13 mouse cellular contexts compared by ENCODE assay signal in genomic region chr2:52406480-52406879, GRCm38 (mm10). TPM values are rescaled to one million over a fixed set of nuclear protein-coding genes. Genes with fewer than 3 reads are reported as not detected.
DNase-seq lines count a peak whose midpoint lies in the region; ATAC-seq and TF ChIP-seq lines count a peak whose summit lies in the region.
"Had no signal": no experiment of that assay in that cellular context is flagged by ENCODE, and none has a peak within 500 bp of the region (broad histone marks: within the 10 kb centered on the region; RNA-seq: fewer than 3 reads in every experiment).

No protein-coding gene starts in this region.

- no peaks in the 10 kb centered on the region for H3K4me1 ChIP-seq in liver, postnatal 0 days (ENCODE audit: insufficient read depth)
- H3K4me1 ChIP-seq in liver, embryonic 11.5 days (replicated peaks; ENCODE audit: control insufficient read depth, insufficient read depth, low read length), result no peaks in the 10 kb centered on the region
- H3K4me1 ChIP-seq in CH12.LX (ENCODE audit: control insufficient read depth in 1 of 2, insufficient read depth in 2 of 2), result peaks cover 0 to 11% of the 10 kb centered on the region in 2 experiments; a peak in 2 of 4 replicates

- H3K4me2 ChIP-seq in liver, postnatal 0 days (ENCODE audit: low read depth, low read length), result no peak overlapping the region
- H3K4me2 ChIP-seq in liver, embryonic 11.5 days, result no peak overlapping the region
- no peak overlapping the region for H3K4me2 ChIP-seq in CH12.LX (ENCODE audit: insufficient read depth, low read depth, poor library complexity, severe bottlenecking)

- H3K9me3 ChIP-seq in liver, postnatal 0 days (ENCODE audit: low read length), result peaks cover 3% of the 10 kb centered on the region; the same call in 1 of the 2 replicates
- peaks cover 21% of the 10 kb centered on the region for H3K9me3 ChIP-seq in liver, embryonic 11.5 days (ENCODE audit: control insufficient read depth, low read length)
- H3K9me3 ChIP-seq in CH12.LX (replicated peaks; ENCODE audit: low read length), result no peaks in the 10 kb centered on the region

- TF ChIP-seq POLR2A in CH12.LX (IDR thresholded peaks at IDR 0.05; ENCODE audit: low read depth, low read length), result no peak

- TF ChIP-seq CTCF in liver, postnatal 0 days (IDR thresholded peaks at IDR 0.05; ENCODE audit: low read depth), result peak; percentile 57
- TF ChIP-seq CTCF in CH12.LX (conservative IDR thresholded peaks at IDR 0.05 in 1 of 2, IDR thresholded peaks at IDR 0.05 in 1 of 2; ENCODE audit: low read depth in 2 of 2, low read length in 2 of 2), result peak in 1 of 2 experiments; percentile 72; a peak in 3 of 4 replicates

- H3K36me3 ChIP-seq in liver, postnatal 0 days (replicated peaks; ENCODE audit: insufficient read depth, low read length), result peaks cover 67% of the 10 kb centered on the region
- H3K36me3 ChIP-seq in liver, embryonic 11.5 days (ENCODE audit: control insufficient read depth, insufficient read depth, low read length), result peaks cover 43% of the 10 kb centered on the region
- peaks cover 43 to 83% of the 10 kb centered on the region in 2 experiments for H3K36me3 ChIP-seq in CH12.LX (replicated peaks in 1 of 2; ENCODE audit: control insufficient read depth in 1 of 2, insufficient read depth in 1 of 2, low read length in 1 of 2)

- no peak overlapping the region for H3K9ac ChIP-seq in liver, postnatal 0 days (replicated peaks)
- no peak overlapping the region for H3K9ac ChIP-seq in liver, embryonic 11.5 days (ENCODE audit: low read depth, low read length)
- H3K9ac ChIP-seq in CH12.LX (ENCODE audit: insufficient read depth, low read depth), result no peak overlapping the region

- no peak overlapping the region for H3K4me3 ChIP-seq in liver, postnatal 0 days (ENCODE audit: low read depth, low read length)
- H3K4me3 ChIP-seq in liver, embryonic 11.5 days (ENCODE audit: low read depth, low read length), result no peak overlapping the region
- H3K4me3 ChIP-seq in CH12.LX (replicated peaks in 1 of 3; ENCODE audit: low read depth in 2 of 3, low read length in 2 of 3, poor library complexity in 1 of 3), result no peak overlapping the region

- ATAC-seq in frontal cortex, adult (ENCODE audit: low TSS enrichment), result peak; percentile 76; the same call in 1 of the 2 replicates
- no peak for ATAC-seq in liver, postnatal 0 days
- no peak for ATAC-seq in liver, embryonic 11.5 days (replicated peaks; ENCODE audit: low FRiP score)

- dilution Hi-C loops in CH12.LX (cut with MboI; ENCODE audit: extremely low pct_ligation_motif_present, extremely low pct_unique_long_range_greater_than_20kb, low sequenced_read_pairs), result no loop called here

- no peaks in the 10 kb centered on the region for H3K27me3 ChIP-seq in liver, postnatal 0 days (ENCODE audit: insufficient read depth, low read length)
- no peaks in the 10 kb centered on the region for H3K27me3 ChIP-seq in liver, embryonic 11.5 days (replicated peaks; ENCODE audit: control insufficient read depth, insufficient read depth, low read length)
- no peaks in the 10 kb centered on the region for H3K27me3 ChIP-seq in CH12.LX (replicated peaks)

- no peaks in the 10 kb centered on the region for H3K79me2 ChIP-seq in CH12.LX (replicated peaks; ENCODE audit: control insufficient read depth, extremely low read depth, insufficient read depth, poor library complexity, severe bottlenecking)

- DNase-seq in frontal cortex, postnatal 14 days (ENCODE audit: low spot score in 2 of 2), result no peak
- DNase-seq in liver, postnatal 0 days, result no peak
- no peak for DNase-seq in liver, embryonic 11.5 days (ENCODE audit: low spot score)
- peak; percentile 45 for DNase-seq in CH12.LX (ENCODE audit: extremely low read depth)
- DNase-seq in lung, postnatal 10 days, result peak; percentile 12
- no peak for DNase-seq in adrenal gland, postnatal 25 days
- DNase-seq in testis, postnatal 10 days (ENCODE audit: low spot score), result no peak
- DNase-seq: adrenal gland, postnatal 10 days; cerebellum, adult 11-12 months; heart, adult 18-20 months; layer of hippocampus, postnatal 36 days; right cerebral cortex, postnatal 14 days had no signal

- no peak overlapping the region for H3K27ac ChIP-seq in liver, postnatal 0 days (ENCODE audit: low read depth)
- H3K27ac ChIP-seq in liver, embryonic 11.5 days (ENCODE audit: low read depth, low read length), result no peak overlapping the region
- no peak overlapping the region for H3K27ac ChIP-seq in CH12.LX (ENCODE audit: insufficient read depth, low read depth)

- TF ChIP-seq RAD21 in CH12.LX (IDR thresholded peaks at IDR 0.05; ENCODE audit: low read depth, low read length), result peak; percentile 72

- 67% methylated on average over 1 of the region's 1 CpGs for WGBS in liver, postnatal 0 days (ENCODE audit: insufficient replicate concordance)
- 93% methylated on average over 1 of the region's 1 CpGs for WGBS in liver, embryonic 11.5 days

- in situ Hi-C loops in CH12.LX (cut with MboI; ENCODE audit: low pct_ligation_motif_present, low pct_unique_long_range_greater_than_20kb, low sequenced_read_pairs), result loop anchor here (25.0 kb wide), 1 partner anchor 181 kb away; no protein-coding TSS in a partner anchor

- TF ChIP-seq EP300 in liver, postnatal 0 days (IDR thresholded peaks at IDR 0.05; ENCODE audit: low read depth), result no peak
- no peak for TF ChIP-seq EP300 in CH12.LX (IDR thresholded peaks at IDR 0.05; ENCODE audit: low read length)

TF ChIP-seq in CH12.LX, 34 proteins besides CTCF, POLR2A, EP300 and RAD21:
- peak; percentile 81 for TF ChIP-seq SMC3 (IDR thresholded peaks at IDR 0.05; ENCODE audit: low read depth, low read length)
- no peak for TF ChIP-seq POLR2AphosphoS2 (IDR thresholded peaks at IDR 0.05; ENCODE audit: low read depth, low read length)
- TF ChIP-seq ZC3H11A (IDR thresholded peaks at IDR 0.05; ENCODE audit: low read depth, low read length), result peak; percentile 32; the same call in 1 of the 2 replicates
- TF ChIP-seq NELFE (IDR thresholded peaks at IDR 0.05; ENCODE audit: low read depth, low read length), result no peak

RNA-seq across cellular contexts. Expression of gene Arl5a, which starts 18.2 kb away (rescaled TPM):
- polyA plus RNA-seq in liver, postnatal 0 days (2015; fragmentation: Nextera tagmentation; extraction: Ambion mirVana), result 17.2 and 21.9 TPM in 2 replicates
- 71.8 and 86.2 TPM in 2 replicates for polyA plus RNA-seq in liver, embryonic 11.5 days (2014; fragmentation: Nextera tagmentation; extraction: Ambion mirVana)
- total RNA-seq in CH12.LX (2012; rRNA removed) (16.3 and 17.8 TPM in 2 replicates), CH12.LX (2014; rRNA removed) (65.2 and 71.3 TPM in 2 replicates)
- polyA plus RNA-seq in CH12.LX (2012; ENCODE audit: insufficient read length, low read depth), result 34.7 and 36.0 TPM in 2 replicates
- total RNA-seq in adrenal gland, postnatal 25 days (2021), result 51.8 and 52.7 TPM in 2 replicates

RNA-seq across cellular contexts. Expression of gene Neb, which starts 28.2 kb away (rescaled TPM):
- 1.7 and 10.1 TPM in 2 replicates for polyA plus RNA-seq in liver, postnatal 0 days (2015; fragmentation: Nextera tagmentation; extraction: Ambion mirVana)
- 0.90 and 1.2 TPM in 2 replicates for polyA plus RNA-seq in liver, embryonic 11.5 days (2014; fragmentation: Nextera tagmentation; extraction: Ambion mirVana)
- total RNA-seq in CH12.LX (2012; rRNA removed) (0.84 and 1.5 TPM in 2 replicates), CH12.LX (2014; rRNA removed) (1.6 and 1.7 TPM in 2 replicates)
- polyA plus RNA-seq in CH12.LX (2012; ENCODE audit: insufficient read length, low read depth), result 1.5 and 1.8 TPM in 2 replicates
- total RNA-seq in adrenal gland, postnatal 25 days (2021), result 4.1 and 8.5 TPM in 2 replicates

Comparison
In these comparisons a context has a peak if more than half of its experiments do, and no peak if none do; other contexts are left out.
1. DNase-seq: peak in CH12.LX (single experiment) and lung, postnatal 10 days (single experiment); none in frontal cortex, postnatal 14 days (0 of 2), liver, postnatal 0 days (single experiment), liver, embryonic 11.5 days (single experiment), adrenal gland, postnatal 25 days (single experiment) and testis, postnatal 10 days (single experiment).